ENCODE assay signal across 15 mouse cellular contexts in the genomic region with DNA sequence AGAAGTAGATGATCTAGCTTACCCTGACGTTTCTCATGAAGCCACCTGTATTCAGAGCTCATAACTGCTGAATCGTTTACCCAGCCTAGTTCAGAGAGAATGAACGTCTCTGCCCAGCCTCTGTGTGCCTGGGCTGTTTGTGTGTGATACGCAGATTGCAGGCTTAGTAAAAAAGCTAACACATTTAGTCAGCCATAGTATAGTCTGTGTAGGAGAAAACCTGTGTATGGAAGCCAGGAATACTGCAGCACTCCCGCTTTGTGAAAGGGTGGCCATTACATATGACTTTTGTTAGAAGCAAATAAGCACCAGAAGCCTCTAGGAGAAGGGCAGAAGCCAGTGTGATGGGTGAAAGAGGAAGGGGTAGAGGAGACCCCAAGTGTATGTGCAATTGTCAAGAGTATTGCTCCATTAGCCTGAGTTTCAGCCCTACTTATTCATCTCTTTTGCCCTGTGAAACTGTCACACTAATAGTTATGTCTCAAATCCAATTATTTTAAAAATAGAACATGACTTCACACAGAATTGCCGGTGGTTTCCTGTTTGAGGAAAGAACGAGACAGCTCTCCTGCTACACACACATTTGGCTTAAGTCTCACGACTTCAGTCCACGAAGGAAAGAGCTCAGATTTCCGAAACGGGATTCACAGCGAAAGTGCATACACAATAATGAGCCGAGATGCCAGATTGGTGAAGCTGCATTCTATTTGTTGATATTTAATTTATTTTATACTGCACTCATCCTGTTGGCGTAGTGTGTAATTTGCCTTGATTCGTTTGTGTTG. TPM values are rescaled to one million over a fixed set of nuclear protein-coding genes. Genes with fewer than 3 reads are reported as not detected.
DNase-seq lines count a peak whose midpoint lies in the region; ATAC-seq and TF ChIP-seq lines count a peak whose summit lies in the region.
"Had no signal": no experiment of that assay in that cellular context is flagged by ENCODE, and none has a peak within 500 bp of the region (broad histone marks: within the 10 kb centered on the region; RNA-seq: fewer than 3 reads in every experiment).

No protein-coding gene starts in this region.

- ATAC-seq in kidney, postnatal 0 days (replicated peaks; ENCODE audit: low FRiP score, low read depth): no peak
- peak; percentile 39; the same call in 1 of the 2 replicates for ATAC-seq in heart, postnatal 0 days (ENCODE audit: insufficient read depth, low read depth)
- ATAC-seq: forebrain, embryonic 16.5 days had no signal

- H3K27ac ChIP-seq in kidney, postnatal 0 days: no peak overlapping the region
- H3K27ac ChIP-seq in heart, postnatal 0 days (ENCODE audit: low read depth): peak overlapping the region; percentile 62
- H3K27ac ChIP-seq: hindbrain, embryonic 12.5 days; liver, embryonic 14.5 days; neural tube, embryonic 12.5 days had no signal

- H3K36me3 ChIP-seq in kidney, postnatal 0 days (ENCODE audit: insufficient read depth, low read length): no peaks in the 10 kb centered on the region
- no peaks in the 10 kb centered on the region for H3K36me3 ChIP-seq in heart, postnatal 0 days (replicated peaks; ENCODE audit: control insufficient read depth, insufficient read depth, low read length)
- H3K36me3 ChIP-seq: hindbrain, embryonic 12.5 days; neural tube, embryonic 12.5 days had no signal

- TF ChIP-seq CTCF in kidney, postnatal 0 days (IDR thresholded peaks at IDR 0.05; ENCODE audit: low read depth): no peak
- no peak for TF ChIP-seq CTCF in heart, postnatal 0 days (IDR thresholded peaks at IDR 0.05; ENCODE audit: low read depth)

- peak overlapping the region; percentile 4; the same call in 1 of the 2 replicates for H3K4me2 ChIP-seq in kidney, postnatal 0 days (ENCODE audit: low read length)
- peak overlapping the region; percentile 21; the same call in 1 of the 2 replicates for H3K4me2 ChIP-seq in heart, postnatal 0 days (ENCODE audit: low read depth, low read length)
- H3K4me2 ChIP-seq: hindbrain, embryonic 12.5 days; neural tube, embryonic 12.5 days had no signal

- no peak overlapping the region for H3K9ac ChIP-seq in kidney, postnatal 0 days (ENCODE audit: low read depth, low read length)
- no peak overlapping the region for H3K9ac ChIP-seq in heart, postnatal 0 days (replicated peaks; ENCODE audit: low read depth, low read length)
- H3K9ac ChIP-seq: hindbrain, embryonic 12.5 days; liver, embryonic 14.5 days; neural tube, embryonic 12.5 days had no signal

- no peaks in the 10 kb centered on the region for H3K9me3 ChIP-seq in kidney, postnatal 0 days (replicated peaks; ENCODE audit: low read length)
- H3K9me3 ChIP-seq in heart, postnatal 0 days (replicated peaks; ENCODE audit: control insufficient read depth, low read length): no peaks in the 10 kb centered on the region
- H3K9me3 ChIP-seq: hindbrain, embryonic 12.5 days; neural tube, embryonic 12.5 days had no signal

- H3K27me3 ChIP-seq in kidney, postnatal 0 days (ENCODE audit: insufficient read depth, low read length): no peaks in the 10 kb centered on the region
- H3K27me3 ChIP-seq in heart, postnatal 0 days (ENCODE audit: control insufficient read depth, insufficient read depth, low read length): no peaks in the 10 kb centered on the region
- H3K27me3 ChIP-seq: hindbrain, embryonic 12.5 days; neural tube, embryonic 12.5 days had no signal

- TF ChIP-seq EP300 in heart, postnatal 0 days (IDR thresholded peaks at IDR 0.05; ENCODE audit: low read depth): no peak

- H3K4me1 ChIP-seq in kidney, postnatal 0 days (replicated peaks; ENCODE audit: insufficient read depth, low read length): no peaks in the 10 kb centered on the region
- H3K4me1 ChIP-seq in heart, postnatal 0 days (ENCODE audit: control insufficient read depth, insufficient read depth): peaks cover 5% of the 10 kb centered on the region
- H3K4me1 ChIP-seq: hindbrain, embryonic 12.5 days; neural tube, embryonic 12.5 days had no signal

- peak; percentile 56 for DNase-seq in kidney, postnatal 0 days (ENCODE audit: low spot score)
- no peak for DNase-seq in kidney, adult 8-10 months
- DNase-seq in 416B (ENCODE audit: low read depth) (peak; percentile 54), MN1 (ENCODE audit: low spot score) (peak; percentile 79)
- peak; percentile 59 for DNase-seq in heart, postnatal 0 days (ENCODE audit: low spot score)
- no peak for DNase-seq in thymus, postnatal 10 days (ENCODE audit: low spot score in 2 of 2)
- DNase-seq in thymus, postnatal 0 days (ENCODE audit: low spot score): no peak
- DNase-seq: adrenal gland, postnatal 10 days; cerebellum, adult 9-10 months had no signal

- H3K4me3 ChIP-seq in kidney, postnatal 0 days (replicated peaks; ENCODE audit: low read depth, low read length): no peak overlapping the region
- H3K4me3 ChIP-seq in heart, postnatal 0 days (ENCODE audit: low read depth, low read length): no peak overlapping the region
- H3K4me3 ChIP-seq: hindbrain, embryonic 12.5 days; neural tube, embryonic 12.5 days had no signal

- WGBS in kidney, postnatal 0 days: 42% methylated on average over 15 of the region's 15 CpGs
- 41% methylated on average over 15 of the region's 15 CpGs for WGBS in heart, postnatal 0 days

RNA-seq across cellular contexts. Expression of a gene that starts 24.0 kb away (rescaled TPM):
- polyA plus RNA-seq in kidney, postnatal 0 days (2015; fragmentation: Nextera tagmentation; extraction: Ambion mirVana): not detected in 2 replicates
- total RNA-seq in heart, postnatal 0 days (2014; rRNA removed; ENCODE audit: low replicate concordance): not detected in 2 replicates
- polyA plus RNA-seq in heart, postnatal 0 days (2015; fragmentation: Nextera tagmentation; extraction: Ambion mirVana): not detected in 2 replicates
- 0.23 TPM in 1 of 2 replicates, not detected in the other for polyA plus RNA-seq in thymus, postnatal 0 days (2015; fragmentation: Nextera tagmentation; extraction: Ambion mirVana)
- total RNA-seq: adrenal gland, postnatal 10 days; layer of hippocampus, postnatal 14 days; MEL had no signal
- polyA plus RNA-seq: forebrain, embryonic 16.5 days; liver, embryonic 14.5 days had no signal

Comparison
In these comparisons a context has a peak if more than half of its experiments do, and no peak if none do; other contexts are left out.
1. DNase-seq: peak in kidney, postnatal 0 days (single experiment), 416B (single experiment), MN1 (single experiment) and heart, postnatal 0 days (single experiment); none in kidney, adult 8-10 months (0 of 2), thymus, postnatal 10 days (0 of 2) and thymus, postnatal 0 days (single experiment).